Mouse (Mus musculus) CD8-positive naive resting alpha-beta T cell, adult 57 days (primary cell): ENCODE measurements around the gene Pkn1. TPM values are rescaled to one million over a fixed set of nuclear protein-coding genes. Genes with fewer than 3 reads are reported as not detected.

Experiments used
- total RNA-seq: library from RNA; stranded (reverse); gene quantifications from one replicate; pipeline ENCODE4 v1.2.4, GENCODE M21; 2023

The Pkn1 gene
- total RNA-seq, result 297 TPM

GRCm38 (mm10) chr8:83698661-83699453, at the start of gene Pkn1:
Pkn1 (minus strand) TSS chr8:83699179.

GRCm38 (mm10) chr8:83740976-83741741, 42.2 kb upstream of the Pkn1 start, which contains the start of gene Adgre5:
Adgre5 (minus strand) TSS chr8:83741326.

GRCm38 (mm10) chr8:83715031-83715690, 16.2 kb upstream of the Pkn1 start, which contains the start of gene Ddx39:
Ddx39 (plus strand) TSS chr8:83715177.

GRCm38 (mm10) chr8:83665969-83666865, 32.8 kb downstream of the Pkn1 start, which contains the start of gene Ptger1:
Ptger1 (plus strand) TSS chr8:83666678.

GRCm38 (mm10) chr8:83652030-83652743, 46.8 kb downstream of the Pkn1 start, which contains the start of gene Gipc1:
Gipc1 (plus strand) TSS chr8:83652677.

Other genes starting within 250 kb of the Pkn1 start
- gene Scoc, start 240.8 kb downstream of the Pkn1 start, total RNA-seq, result 24.3 TPM
- not detected for gene Olfr370, start 163.4 kb downstream of the Pkn1 start, total RNA-seq
- gene Ndufb7, start 132.5 kb downstream of the Pkn1 start, total RNA-seq, result 72.2 TPM
- 253 TPM for gene Tecr, start 91.2 kb downstream of the Pkn1 start, total RNA-seq
- gene Dnajb1, start 91.0 kb downstream of the Pkn1 start, total RNA-seq, result 107 TPM
- 21.5 TPM for gene Gipc1, start 46.5 kb downstream of the Pkn1 start, total RNA-seq
- 2.8 TPM for gene Ptger1, start 32.5 kb downstream of the Pkn1 start, total RNA-seq
- 71.0 TPM for gene Ddx39, start 16.0 kb upstream of the Pkn1 start, total RNA-seq
- 1,098 TPM for gene Adgre5, start 42.1 kb upstream of the Pkn1 start, total RNA-seq
- 59.6 TPM for gene Adgrl1, start 200.9 kb upstream of the Pkn1 start, total RNA-seq